Mouse (Mus musculus): ENCODE measurements around the gene Lsm14b. TPM values are rescaled to one million over a fixed set of nuclear protein-coding genes. Genes with fewer than 3 reads are reported as not detected.

Gene Lsm14b
- polyA plus RNA-seq, 1 experiment from 2014 or later, result 6.5 TPM

DNA sequence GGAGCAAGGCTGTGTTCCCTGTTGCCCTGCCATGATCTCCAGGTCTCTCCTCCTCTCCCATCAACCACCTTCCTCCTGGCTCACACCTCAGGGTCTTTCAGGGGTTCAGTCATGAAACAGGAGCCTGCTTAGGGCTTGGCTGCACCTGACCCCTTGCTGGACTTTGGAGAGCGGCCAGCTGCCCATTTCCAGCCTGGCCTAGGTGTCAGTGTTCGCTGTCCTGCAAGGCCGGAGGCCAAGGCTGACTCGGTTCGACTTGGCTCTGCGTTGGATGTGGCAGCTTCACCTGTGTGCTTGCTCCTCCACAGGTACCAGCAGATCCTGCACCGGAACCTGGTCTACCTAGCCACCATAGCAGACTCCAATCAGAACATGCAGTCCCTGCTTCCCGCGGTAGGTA lies 28.2 kb downstream of the Lsm14b start:
- peaks cover 24% of the 10 kb centered on the region; the same call in 1 of the 2 replicates for H3K36me3 ChIP-seq (ENCODE audit: insufficient read depth, low read length)
- no peaks in the 10 kb centered on the region for H3K9me3 ChIP-seq (ENCODE audit: low read length)
- H3K4me1 ChIP-seq (ENCODE audit: insufficient read depth, low read depth, low read length), result peaks cover under 1% of the 10 kb centered on the region; the same call in 1 of the 2 replicates
- no peak for ATAC-seq
- no peaks in the 10 kb centered on the region for H3K27me3 ChIP-seq (replicated peaks; ENCODE audit: insufficient read depth, low read length)
- no peak overlapping the region for H3K27ac ChIP-seq (ENCODE audit: low read length)
- no peak for DNase-seq (ENCODE audit: low spot score)
- 93% methylated on average over 9 of the region's 9 CpGs for WGBS
- H3K9ac ChIP-seq (replicated peaks; ENCODE audit: low read depth), result no peak overlapping the region
- no peak overlapping the region for H3K4me2 ChIP-seq (replicated peaks; ENCODE audit: low read depth, low read length)
- H3K4me3 ChIP-seq (ENCODE audit: low read depth, low read length), result no peak overlapping the region
- no peak for TF ChIP-seq EP300 (IDR thresholded peaks at IDR 0.05)
- no peak for TF ChIP-seq CTCF (IDR thresholded peaks at IDR 0.05)

DNA sequence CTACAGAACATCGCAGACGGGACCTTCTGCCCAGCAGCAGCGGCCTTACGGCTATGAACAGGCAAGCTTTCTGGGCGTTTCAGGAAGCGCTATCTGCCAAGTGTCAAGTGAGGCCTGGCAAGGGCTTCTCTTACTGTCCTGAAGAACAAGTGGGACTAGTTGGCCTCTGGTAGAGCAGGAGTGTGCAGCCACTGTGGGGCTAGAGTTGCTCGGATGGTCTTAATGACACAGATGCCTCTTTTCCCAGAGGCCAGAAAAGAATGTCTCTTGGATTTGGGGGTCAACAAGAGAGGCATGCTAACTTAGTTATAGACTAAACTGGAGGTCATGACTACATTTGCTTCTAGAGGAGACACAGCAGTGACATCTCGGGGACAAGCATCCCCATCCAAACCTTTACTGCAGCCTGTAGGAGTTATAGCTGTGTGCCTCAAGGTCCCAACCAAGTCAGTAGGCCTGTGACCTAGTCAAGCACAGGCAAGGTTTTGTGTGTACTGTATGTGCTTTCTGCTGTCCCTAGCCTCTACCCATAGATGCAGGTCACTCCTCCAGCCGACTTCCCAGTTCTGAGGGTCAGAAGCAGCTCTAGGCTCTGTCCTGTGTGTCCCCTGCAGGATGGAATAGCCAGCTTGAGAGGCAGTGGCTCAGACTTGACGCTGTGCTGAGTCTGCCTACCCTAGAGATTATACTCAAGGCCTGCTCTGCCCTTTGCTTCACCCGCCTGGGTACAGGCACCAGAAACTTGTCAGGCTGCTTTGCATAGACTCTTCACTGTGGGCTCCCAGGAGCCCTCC lies 38.7 kb downstream of the Lsm14b start:
- no peaks in the 10 kb centered on the region for H3K4me1 ChIP-seq (ENCODE audit: insufficient read depth, low read depth, low read length)
- no peak overlapping the region for H3K27ac ChIP-seq (ENCODE audit: low read length)
- ATAC-seq (no peak), DNase-seq (ENCODE audit: low spot score) (no peak)
- H3K9me3 ChIP-seq (ENCODE audit: low read length), result no peaks in the 10 kb centered on the region
- H3K4me3 ChIP-seq (ENCODE audit: low read depth, low read length), result no peak overlapping the region
- H3K4me2 ChIP-seq (replicated peaks; ENCODE audit: low read depth, low read length), result no peak overlapping the region
- no peak for TF ChIP-seq EP300 (IDR thresholded peaks at IDR 0.05)
- no peak for TF ChIP-seq CTCF (IDR thresholded peaks at IDR 0.05)
- no peaks in the 10 kb centered on the region for H3K27me3 ChIP-seq (replicated peaks; ENCODE audit: insufficient read depth, low read length)
- WGBS, result 94% methylated on average over 11 of the region's 11 CpGs
- peaks cover 29% of the 10 kb centered on the region for H3K36me3 ChIP-seq (ENCODE audit: insufficient read depth, low read length)
- H3K9ac ChIP-seq (replicated peaks; ENCODE audit: low read depth), result no peak overlapping the region

DNA sequence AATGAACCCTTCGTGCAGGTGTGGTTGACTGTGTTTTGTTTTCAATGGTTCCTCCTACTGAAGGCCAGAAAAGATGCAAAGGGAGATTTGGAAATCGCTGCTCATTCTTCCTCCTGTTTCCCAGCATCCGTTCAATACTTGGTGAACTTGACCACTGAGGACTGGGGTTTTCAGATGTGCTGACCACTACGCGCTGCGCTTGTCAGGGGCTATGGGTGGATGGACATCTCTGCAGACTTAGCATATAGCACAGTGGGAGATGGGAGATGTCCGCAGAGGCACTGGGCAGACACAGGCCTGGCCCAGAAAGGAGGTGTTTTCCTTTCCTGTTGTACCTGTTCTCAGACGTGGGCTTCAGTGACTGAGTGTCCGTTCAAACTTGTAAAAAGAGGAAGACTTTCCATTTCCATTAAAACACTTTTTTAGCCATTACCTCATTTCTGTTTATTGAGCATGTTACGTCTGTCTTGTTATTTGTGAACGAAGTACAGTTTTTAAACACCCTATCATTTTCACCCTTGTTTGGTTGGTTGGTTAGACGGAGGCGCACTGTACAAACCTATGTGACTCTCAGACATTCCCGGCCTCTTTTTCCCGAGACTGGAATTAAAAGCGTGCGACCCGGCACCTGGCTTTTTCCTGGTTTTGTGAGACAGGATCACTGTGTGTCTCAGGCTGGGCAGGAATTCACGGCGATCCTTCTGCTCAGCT lies 45.1 kb downstream of the Lsm14b start:
- Histone ChIP-seq H3K9ac (replicated peaks; ENCODE audit: low read depth) (peak overlapping the region; percentile 41), H3K4me1 (ENCODE audit: insufficient read depth, low read depth, low read length) (peaks cover 9% of the 10 kb centered on the region; the same call in 1 of the 2 replicates), H3K9me3 (ENCODE audit: low read length) (no peaks in the 10 kb centered on the region), H3K27ac (ENCODE audit: low read length) (peak overlapping the region; percentile 22), H3K4me2 (replicated peaks; ENCODE audit: low read depth, low read length) (peak overlapping the region; percentile 84), H3K27me3 (replicated peaks; ENCODE audit: insufficient read depth, low read length) (no peaks in the 10 kb centered on the region), H3K4me3 (ENCODE audit: low read depth, low read length) (peak overlapping the region; percentile 60), H3K36me3 (ENCODE audit: insufficient read depth, low read length) (0 out of 2 replicates have a peak, but pooled peaks cover 6% of the 10 kb centered on the region)
- WGBS, result 30% methylated on average over 20 of the region's 20 CpGs
- TF ChIP-seq EP300 (IDR thresholded peaks at IDR 0.05) (no peak), CTCF (IDR thresholded peaks at IDR 0.05) (no peak)
- peak; percentile 16 for DNase-seq (ENCODE audit: low spot score)
- ATAC-seq, result peak; percentile 60

DNA sequence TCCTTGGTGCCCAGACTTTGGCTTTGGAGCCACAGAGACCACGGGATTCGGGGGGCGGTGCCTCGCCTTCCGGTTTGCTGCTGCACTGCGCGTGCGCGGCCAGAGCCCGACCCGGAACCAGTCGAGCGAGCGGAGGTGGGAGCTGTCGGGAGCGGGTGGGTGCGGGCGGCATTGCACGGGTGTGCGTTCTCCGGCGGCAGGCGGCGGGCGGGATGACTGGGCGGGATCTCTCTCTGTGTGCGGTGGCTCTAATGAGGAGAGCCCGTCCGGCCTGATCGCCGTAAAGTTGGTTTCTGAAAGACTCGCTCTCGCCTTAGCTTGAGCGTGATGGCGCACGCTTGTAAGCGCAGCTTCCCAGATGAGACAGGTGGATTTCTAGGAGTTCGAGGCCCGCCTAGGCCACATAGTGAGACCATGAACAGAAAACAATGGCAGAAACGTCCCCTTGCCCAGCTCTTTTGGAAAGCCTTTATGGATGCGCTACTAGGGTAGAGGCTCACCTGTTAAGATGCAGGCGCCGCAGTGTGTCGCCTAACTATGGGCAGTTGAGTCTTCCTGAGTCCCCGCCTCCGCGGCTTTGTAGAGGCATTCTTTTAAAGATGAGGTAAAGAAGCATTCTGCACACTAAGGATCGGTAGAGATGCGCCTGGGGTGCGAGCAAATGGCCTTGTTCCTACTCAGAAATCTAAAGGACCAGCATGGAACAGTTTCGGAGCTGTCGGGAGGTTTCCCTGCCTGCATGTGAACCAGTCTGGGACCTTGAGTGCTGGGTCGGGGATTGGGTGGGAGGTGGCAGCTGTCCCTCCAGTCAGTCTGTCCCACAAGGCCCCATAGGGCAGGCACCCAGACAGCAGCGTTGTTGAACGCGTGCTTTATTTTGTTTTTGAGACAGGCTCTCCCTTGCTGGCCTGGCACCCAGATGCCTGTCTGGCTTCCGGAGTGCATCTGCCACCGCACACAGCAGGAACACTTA lies 46.0 kb downstream of the Lsm14b start, which contains the start of gene Mtg2:
Gene Mtg2, plus strand, starts transcription at position 108 of the 973 bp plus-strand sequence.
- no peaks in the 10 kb centered on the region for H3K9me3 ChIP-seq (ENCODE audit: low read length)
- peak within 1 kb of the TSS; percentile 84 for H3K4me2 ChIP-seq (replicated peaks; ENCODE audit: low read depth, low read length)
- peak within 1 kb of the TSS; percentile 22 for H3K27ac ChIP-seq (ENCODE audit: low read length)
- H3K4me3 ChIP-seq (ENCODE audit: low read depth, low read length), result peak within 1 kb of the TSS; percentile 60
- DNase-seq (ENCODE audit: low spot score) (peak; percentile 96), ATAC-seq (peak; percentile 99)
- H3K27me3 ChIP-seq (replicated peaks; ENCODE audit: insufficient read depth, low read length), result no peaks in the 10 kb centered on the region
- no peak; the same call in 1 of the 2 replicates for TF ChIP-seq CTCF (IDR thresholded peaks at IDR 0.05)
- TF ChIP-seq EP300 (IDR thresholded peaks at IDR 0.05), result no peak
- H3K36me3 ChIP-seq (ENCODE audit: insufficient read depth, low read length), result 0 out of 2 replicates have a peak, but pooled peaks cover 6% of the 10 kb centered on the region
- WGBS, result 4% methylated on average over 58 of the region's 58 CpGs
- H3K9ac ChIP-seq (replicated peaks; ENCODE audit: low read depth), result peak within 1 kb of the TSS; percentile 41
- H3K4me1 ChIP-seq (ENCODE audit: insufficient read depth, low read depth, low read length), result peaks cover 9% of the 10 kb centered on the region; the same call in 1 of the 2 replicates

DNA sequence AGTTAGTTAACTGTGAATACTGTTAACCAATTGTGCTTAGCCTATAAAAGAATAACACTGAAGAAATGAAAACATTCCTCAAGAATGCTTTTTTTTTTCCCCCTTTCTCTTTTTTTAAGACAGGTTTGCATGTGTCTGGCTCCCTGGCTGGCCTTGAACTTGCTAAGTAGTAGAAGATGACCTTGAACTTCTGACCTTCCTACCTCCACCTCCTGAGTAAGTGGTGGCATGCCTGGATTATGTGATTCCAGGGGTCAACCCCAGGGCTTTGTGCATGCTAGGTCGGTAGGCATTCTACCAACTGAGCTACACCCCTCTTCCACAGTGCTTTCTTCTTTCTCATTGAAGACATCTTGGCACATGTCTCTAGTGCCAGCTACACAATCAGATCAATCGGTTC lies 46.9 kb downstream of the Lsm14b start:
- H3K27me3 ChIP-seq (replicated peaks; ENCODE audit: insufficient read depth, low read length), result no peaks in the 10 kb centered on the region
- H3K9ac ChIP-seq (replicated peaks; ENCODE audit: low read depth), result no peak overlapping the region
- DNase-seq (ENCODE audit: low spot score) (no peak), ATAC-seq (no peak)
- H3K4me3 ChIP-seq (ENCODE audit: low read depth, low read length), result no peak overlapping the region
- 0 out of 2 replicates have a peak, but pooled peaks cover 6% of the 10 kb centered on the region for H3K36me3 ChIP-seq (ENCODE audit: insufficient read depth, low read length)
- H3K4me1 ChIP-seq (ENCODE audit: insufficient read depth, low read depth, low read length), result peaks cover 9% of the 10 kb centered on the region; the same call in 1 of the 2 replicates
- H3K27ac ChIP-seq (ENCODE audit: low read length), result no peak overlapping the region
- WGBS, result 88% methylated on average over 2 of the region's 2 CpGs
- TF ChIP-seq EP300 (IDR thresholded peaks at IDR 0.05), result no peak
- no peak overlapping the region for H3K4me2 ChIP-seq (replicated peaks; ENCODE audit: low read depth, low read length)
- H3K9me3 ChIP-seq (ENCODE audit: low read length), result no peaks in the 10 kb centered on the region

Measured in lung, postnatal 0 days (tissue).